Mouse (Mus musculus): Measurements from ENCODE around the gene Phf21a. TPM values are rescaled to one million over a fixed set of nuclear protein-coding genes. Genes with fewer than 3 reads are reported as not detected.

Gene Phf21a
- polyA plus RNA-seq, 1 experiment from 2014 or later, result 46.5 TPM

DNA sequence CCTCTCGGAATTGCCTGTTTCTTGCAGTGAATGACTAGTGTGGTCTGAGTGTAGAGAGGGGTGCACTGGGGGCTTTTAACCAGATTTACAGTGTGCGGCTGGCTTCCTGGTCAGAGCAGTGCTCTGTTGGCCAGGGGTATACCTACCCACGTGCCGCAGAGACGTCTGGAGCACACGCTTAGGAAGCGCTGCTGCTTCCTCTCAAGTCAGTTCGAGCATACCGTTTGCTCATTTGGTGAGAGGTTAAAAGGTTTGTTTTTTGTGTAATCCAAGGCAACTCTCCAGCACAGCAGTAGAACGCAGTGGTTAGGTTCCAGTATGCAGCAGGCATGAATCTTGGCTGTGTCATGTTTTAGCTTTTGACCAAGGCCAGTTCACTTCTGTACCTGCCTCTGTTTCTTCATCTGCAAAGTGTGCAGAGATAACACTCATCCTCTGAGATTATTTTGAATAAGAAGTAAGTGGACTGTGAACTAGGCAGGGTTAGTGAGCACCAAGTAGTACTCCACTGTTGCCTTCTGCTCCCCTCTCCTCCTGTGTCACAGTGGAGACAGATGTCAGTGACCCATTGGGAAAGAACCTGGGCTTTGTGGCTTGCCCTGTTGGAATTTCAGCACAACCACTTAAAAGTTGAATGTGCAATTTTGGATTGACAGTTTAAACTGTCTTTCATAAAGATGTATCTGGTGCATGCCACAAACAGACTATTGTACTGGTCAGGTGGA is 106.8 kb downstream of the Phf21a start:
- Histone ChIP-seq H3K4me2 (no peak overlapping the region), H3K9me3 (no peaks in the 10 kb centered on the region), H3K27ac (no peak overlapping the region), H3K9ac (no peak overlapping the region), H3K36me3 (no peaks in the 10 kb centered on the region), H3K4me3 (no peak overlapping the region), H3K4me1 (peaks cover 20% of the 10 kb centered on the region), H3K27me3 (no peaks in the 10 kb centered on the region)
- 71% methylated on average over 10 of the region's 10 CpGs for WGBS
- no peak for ATAC-seq (ENCODE audit: insufficient number of reproducible peaks, insufficient read depth, low FRiP score, low TSS enrichment, low read depth)

DNA sequence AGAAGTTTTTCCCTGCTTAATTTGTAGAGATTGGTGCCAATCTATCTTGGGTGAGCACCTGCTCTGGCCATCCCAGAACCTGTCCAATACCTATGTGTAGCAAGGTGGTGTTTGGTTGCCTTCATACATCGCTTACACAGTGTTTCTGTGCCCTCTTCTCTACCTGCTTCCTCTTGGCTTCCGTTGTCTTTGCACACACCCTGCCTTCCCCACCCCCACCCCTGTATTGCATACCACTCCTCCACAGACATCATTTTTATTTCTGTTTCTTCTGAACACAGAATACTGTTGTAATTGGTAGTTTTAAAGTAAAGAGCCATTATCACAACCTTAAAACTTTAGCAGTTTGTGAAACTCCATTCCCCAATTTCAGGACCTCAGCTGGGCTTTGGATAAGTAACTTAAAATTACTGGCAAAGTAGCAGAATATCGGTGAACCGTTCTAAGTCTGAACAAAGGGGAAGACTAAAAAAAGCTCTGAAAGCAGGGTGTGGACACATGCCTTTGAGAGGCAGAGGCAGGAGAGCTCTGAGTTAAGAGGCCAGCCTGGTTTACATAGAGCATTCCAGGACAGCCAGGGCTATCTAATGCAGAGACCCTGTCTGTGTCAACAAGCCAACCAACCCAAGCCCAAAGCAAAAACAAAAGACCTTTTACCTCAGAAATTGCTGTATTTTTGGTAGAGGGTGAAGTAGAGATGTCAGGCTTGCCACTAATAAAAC is 109.6 kb downstream of the Phf21a start:
- Histone ChIP-seq H3K4me1 (peaks cover 25% of the 10 kb centered on the region), H3K27me3 (no peaks in the 10 kb centered on the region), H3K4me2 (no peak overlapping the region), H3K27ac (no peak overlapping the region), H3K36me3 (no peaks in the 10 kb centered on the region), H3K9me3 (no peaks in the 10 kb centered on the region), H3K4me3 (no peak overlapping the region), H3K9ac (no peak overlapping the region)
- no peak for ATAC-seq (ENCODE audit: insufficient number of reproducible peaks, insufficient read depth, low FRiP score, low TSS enrichment, low read depth)
- WGBS, result 74% methylated on average over 4 of the region's 4 CpGs

DNA sequence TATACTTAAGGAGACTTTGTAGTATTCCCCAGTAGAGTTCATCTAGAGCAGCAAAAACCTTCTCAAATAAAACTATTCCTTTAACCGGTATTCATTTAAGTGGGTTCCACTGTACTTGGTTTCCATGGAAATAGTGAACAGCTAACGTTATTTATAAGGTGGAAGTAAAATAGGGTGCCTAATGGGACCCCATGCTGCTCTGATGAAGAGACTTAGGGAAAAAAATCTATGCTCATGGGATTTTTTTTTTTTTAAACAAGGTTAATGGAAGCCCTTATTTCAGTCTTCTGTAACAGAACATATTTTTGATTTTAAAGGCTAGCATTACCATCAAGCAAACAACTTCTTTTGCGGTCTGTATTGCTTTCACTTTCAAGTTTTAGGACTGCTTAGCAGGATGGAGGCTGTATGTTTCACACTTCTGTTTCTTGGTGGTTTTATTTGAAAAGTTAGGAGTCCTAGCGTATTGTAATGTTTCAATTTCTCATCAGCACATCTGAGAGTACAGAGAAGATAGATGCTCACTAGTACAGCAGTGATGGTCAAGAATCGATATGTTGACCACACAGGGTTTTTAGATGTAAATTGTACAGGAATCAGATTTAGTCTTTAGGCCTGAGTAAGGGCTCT is 112.2 kb downstream of the Phf21a start:
- H3K27ac ChIP-seq, result no peak overlapping the region
- H3K4me1 ChIP-seq, result peaks cover 17% of the 10 kb centered on the region
- no peaks in the 10 kb centered on the region for H3K27me3 ChIP-seq
- 79% methylated on average over 5 of the region's 5 CpGs for WGBS
- ATAC-seq (ENCODE audit: insufficient number of reproducible peaks, insufficient read depth, low FRiP score, low TSS enrichment, low read depth), result no peak
- H3K4me3 ChIP-seq, result no peak overlapping the region
- H3K9ac ChIP-seq, result no peak overlapping the region
- no peaks in the 10 kb centered on the region for H3K36me3 ChIP-seq
- no peak overlapping the region for H3K4me2 ChIP-seq
- H3K9me3 ChIP-seq, result no peaks in the 10 kb centered on the region

DNA sequence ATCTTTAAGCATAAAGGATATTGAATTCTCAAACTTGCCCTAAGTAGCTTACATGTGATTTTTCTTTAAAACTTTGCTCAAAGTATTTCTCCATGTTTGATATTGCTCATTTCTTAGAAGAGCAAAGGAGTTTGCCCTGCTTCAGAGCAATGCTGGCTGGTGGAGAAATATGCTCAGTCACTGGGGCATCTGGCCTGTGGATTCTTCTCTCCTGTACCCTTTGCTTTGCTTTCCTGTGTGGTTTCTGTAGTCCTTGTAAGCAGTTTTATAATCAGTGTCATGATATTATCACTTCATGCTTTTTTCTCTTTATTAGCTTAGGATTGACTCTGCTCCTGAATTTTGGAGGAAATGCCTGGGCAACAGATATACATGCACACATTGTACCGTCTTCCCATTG is 117.5 kb downstream of the Phf21a start:
- Histone ChIP-seq H3K4me3 (no peak overlapping the region), H3K9me3 (no peaks in the 10 kb centered on the region), H3K4me2 (no peak overlapping the region), H3K9ac (no peak overlapping the region), H3K27ac (no peak overlapping the region), H3K36me3 (peaks cover 13% of the 10 kb centered on the region), H3K4me1 (peaks cover 12% of the 10 kb centered on the region), H3K27me3 (no peaks in the 10 kb centered on the region)
- no peak for ATAC-seq (ENCODE audit: insufficient number of reproducible peaks, insufficient read depth, low FRiP score, low TSS enrichment, low read depth)
- WGBS, result 100% methylated on average over 1 of the region's 1 CpGs

DNA sequence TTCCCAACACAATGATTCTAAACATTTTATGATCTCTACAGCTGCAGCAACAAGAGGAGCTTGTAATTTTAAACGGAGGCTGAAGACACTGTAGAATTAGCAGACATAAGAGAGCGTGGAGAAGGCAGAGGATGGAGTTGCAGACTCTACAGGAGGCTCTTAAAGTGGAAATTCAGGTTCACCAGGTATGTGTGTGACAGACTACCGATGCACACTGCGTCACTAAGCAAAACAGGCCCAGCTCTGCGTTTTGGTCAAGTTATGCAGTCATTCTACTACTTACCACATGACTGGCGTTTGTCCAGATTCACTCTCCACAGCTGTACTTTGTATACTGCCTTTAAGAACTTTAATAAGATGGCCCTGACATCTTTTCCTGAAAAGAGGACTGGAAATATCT is 128.5 kb downstream of the Phf21a start:
- Histone ChIP-seq H3K4me2 (no peak overlapping the region), H3K9ac (no peak overlapping the region), H3K27me3 (no peaks in the 10 kb centered on the region), H3K27ac (no peak overlapping the region), H3K4me1 (no peaks in the 10 kb centered on the region), H3K9me3 (no peaks in the 10 kb centered on the region), H3K4me3 (no peak overlapping the region), H3K36me3 (peaks cover 40% of the 10 kb centered on the region)
- no peak for ATAC-seq (ENCODE audit: insufficient number of reproducible peaks, insufficient read depth, low FRiP score, low TSS enrichment, low read depth)
- WGBS, result 74% methylated on average over 6 of the region's 6 CpGs

DNA sequence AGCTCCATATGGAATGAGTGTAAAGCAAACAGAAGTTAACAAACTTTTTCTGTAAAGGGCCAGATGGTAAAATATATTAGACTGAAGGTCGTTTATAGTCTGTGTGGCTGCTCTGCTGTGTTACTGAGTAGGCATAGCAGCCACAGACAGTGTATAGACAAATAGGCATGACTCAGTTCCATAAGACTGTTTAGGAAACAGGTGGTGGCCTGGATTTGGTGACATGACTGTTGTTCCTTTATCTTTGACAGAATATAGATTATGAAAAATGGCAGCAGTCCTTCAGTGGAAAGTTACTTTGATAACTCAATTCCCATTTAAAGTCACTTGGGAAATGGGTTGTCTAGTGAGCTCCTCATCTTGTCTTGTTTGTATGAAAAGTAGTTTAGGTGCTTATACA is 132.7 kb downstream of the Phf21a start:
- WGBS, result 82% methylated on average over 1 of the region's 1 CpGs

DNA sequence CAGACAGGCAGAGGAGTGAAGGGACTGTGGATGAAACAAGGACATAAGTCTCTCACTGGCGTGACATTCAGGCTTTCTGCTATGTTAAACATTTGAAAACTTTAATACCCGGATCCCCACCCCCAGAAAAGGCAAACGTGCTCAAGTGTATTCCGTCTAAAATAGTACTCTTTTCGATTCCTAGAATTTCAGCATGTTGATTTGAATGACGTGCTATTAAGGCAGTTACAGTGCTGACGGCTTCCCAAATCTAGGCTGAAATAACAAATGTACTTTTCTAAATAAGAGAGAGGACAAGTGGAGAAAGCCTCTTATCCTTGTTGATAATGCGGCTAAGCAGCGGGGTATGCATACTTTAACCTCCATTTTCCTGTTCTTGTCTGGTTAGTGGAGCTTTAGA is 137.1 kb downstream of the Phf21a start:
- peaks cover 56% of the 10 kb centered on the region for H3K36me3 ChIP-seq

More for the DNA sequence above, 132.7 kb downstream of the Phf21a start:
- Histone ChIP-seq H3K9me3 (no peaks in the 10 kb centered on the region), H3K27me3 (no peaks in the 10 kb centered on the region), H3K4me3 (no peak overlapping the region), H3K27ac (no peak overlapping the region), H3K36me3 (peaks cover 43% of the 10 kb centered on the region), H3K4me1 (no peaks in the 10 kb centered on the region), H3K9ac (no peak overlapping the region), H3K4me2 (no peak overlapping the region)
- ATAC-seq (ENCODE audit: insufficient number of reproducible peaks, insufficient read depth, low FRiP score, low TSS enrichment, low read depth), result no peak

DNA sequence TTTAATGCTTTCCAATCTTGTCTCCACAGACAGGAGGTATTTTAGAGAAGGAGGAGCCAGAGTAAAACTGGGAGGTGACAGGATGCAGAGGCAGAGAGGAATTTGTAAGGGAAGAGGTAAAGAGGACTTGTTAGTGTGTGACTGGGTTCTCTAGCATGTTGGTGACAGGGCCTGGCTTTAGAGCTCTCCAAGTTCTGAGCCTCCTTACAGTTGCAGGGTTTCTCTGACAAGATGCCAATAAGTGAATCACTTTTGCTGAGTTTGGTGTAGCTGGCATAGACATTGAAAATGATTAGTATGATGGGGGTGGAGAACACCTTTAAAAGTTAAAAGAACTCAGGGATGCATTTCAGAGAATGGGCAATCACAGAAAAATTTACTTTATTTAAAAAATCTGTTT is 138.8 kb downstream of the Phf21a start:
- Histone ChIP-seq H3K27me3 (no peaks in the 10 kb centered on the region), H3K36me3 (peaks cover 59% of the 10 kb centered on the region), H3K9ac (no peak overlapping the region), H3K27ac (no peak overlapping the region), H3K9me3 (no peaks in the 10 kb centered on the region), H3K4me2 (no peak overlapping the region), H3K4me3 (no peak overlapping the region), H3K4me1 (no peaks in the 10 kb centered on the region)
- no peak for ATAC-seq (ENCODE audit: insufficient number of reproducible peaks, insufficient read depth, low FRiP score, low TSS enrichment, low read depth)

More for the DNA sequence above, 137.1 kb downstream of the Phf21a start:
- Histone ChIP-seq H3K9ac (no peak overlapping the region), H3K4me1 (no peaks in the 10 kb centered on the region), H3K27me3 (no peaks in the 10 kb centered on the region), H3K9me3 (no peaks in the 10 kb centered on the region), H3K4me2 (no peak overlapping the region), H3K4me3 (no peak overlapping the region), H3K27ac (no peak overlapping the region)
- WGBS, result 88% methylated on average over 9 of the region's 9 CpGs
- no peak for ATAC-seq (ENCODE audit: insufficient number of reproducible peaks, insufficient read depth, low FRiP score, low TSS enrichment, low read depth)

DNA sequence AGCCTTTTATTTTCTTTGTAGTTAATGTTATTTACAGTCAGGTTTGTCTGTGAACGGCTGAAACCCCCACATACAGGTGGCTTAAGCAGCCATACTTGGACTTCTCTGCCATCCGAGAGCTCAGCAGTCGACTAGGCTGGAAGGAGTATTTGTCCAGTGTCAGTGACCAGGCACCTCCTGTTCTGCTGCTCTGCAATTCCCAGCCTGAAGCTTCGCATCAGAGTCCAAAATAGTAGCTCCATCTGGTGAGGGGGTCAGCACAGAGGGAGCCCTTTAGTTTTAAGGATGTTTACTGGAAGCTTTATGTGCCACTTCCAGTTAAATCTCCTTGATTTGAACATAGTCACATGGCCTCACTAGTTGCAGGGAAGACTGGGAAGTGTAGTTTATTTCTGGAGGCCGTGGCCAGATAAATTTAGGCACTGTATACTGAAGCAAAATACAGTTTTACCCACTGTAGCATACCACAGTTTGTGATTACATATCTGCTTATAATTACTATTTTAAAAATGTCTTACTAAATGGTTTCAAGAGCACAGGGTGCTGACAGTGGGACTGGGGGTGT is 141.9 kb downstream of the Phf21a start:
- Histone ChIP-seq H3K36me3 (peaks cover 66% of the 10 kb centered on the region), H3K27me3 (no peaks in the 10 kb centered on the region)

DNA sequence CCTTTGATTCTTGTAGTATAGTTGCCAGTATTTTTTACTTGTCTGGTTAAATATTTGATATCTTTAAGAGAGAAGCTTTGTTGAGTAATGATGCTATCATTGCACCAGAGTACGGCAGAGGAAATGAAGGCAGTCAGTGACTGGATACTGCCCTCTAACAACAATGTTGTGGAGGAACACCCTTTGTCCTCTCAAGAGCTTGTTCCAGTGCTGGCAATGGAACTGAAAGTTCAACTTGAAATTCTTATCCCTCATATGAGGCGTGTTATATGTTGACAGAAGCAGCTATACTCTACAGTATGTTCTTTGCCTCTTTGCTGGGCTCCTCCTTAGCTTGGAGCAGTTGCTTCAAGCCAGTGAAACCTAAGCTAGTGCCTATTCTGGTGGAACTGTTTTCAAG is 147.4 kb downstream of the Phf21a start:
- WGBS, result 89% methylated on average over 2 of the region's 2 CpGs

More for the DNA sequence above, 141.9 kb downstream of the Phf21a start:
- no peaks in the 10 kb centered on the region for H3K9me3 ChIP-seq
- no peaks in the 10 kb centered on the region for H3K4me1 ChIP-seq
- WGBS, result 88% methylated on average over 5 of the region's 5 CpGs
- H3K4me3 ChIP-seq, result no peak overlapping the region
- no peak for ATAC-seq (ENCODE audit: insufficient number of reproducible peaks, insufficient read depth, low FRiP score, low TSS enrichment, low read depth)
- no peak overlapping the region for H3K4me2 ChIP-seq
- no peak overlapping the region for H3K9ac ChIP-seq
- no peak overlapping the region for H3K27ac ChIP-seq

DNA sequence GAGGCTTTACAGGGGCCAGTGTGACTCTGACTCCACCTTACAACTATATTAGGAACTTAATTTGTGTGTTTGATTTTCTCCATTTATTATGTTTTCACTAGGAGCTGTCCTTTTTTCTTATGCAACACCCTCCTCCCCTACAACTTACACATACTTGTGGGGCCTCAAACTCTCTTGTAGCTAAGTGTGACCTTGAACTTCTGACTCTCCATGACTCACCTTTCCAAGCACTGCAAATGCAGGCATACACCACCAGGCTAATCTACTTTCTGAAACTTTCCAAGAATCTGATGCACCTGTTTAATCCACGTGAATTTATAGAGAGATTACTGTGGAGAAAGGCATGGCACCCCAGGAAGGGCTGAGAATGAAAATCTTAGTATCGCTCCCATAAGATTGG is 147.9 kb downstream of the Phf21a start:
- no peak overlapping the region for H3K4me3 ChIP-seq
- peaks cover 42% of the 10 kb centered on the region for H3K36me3 ChIP-seq
- H3K4me1 ChIP-seq, result no peaks in the 10 kb centered on the region
- no peaks in the 10 kb centered on the region for H3K9me3 ChIP-seq
- H3K27ac ChIP-seq, result no peak overlapping the region
- no peak for ATAC-seq (ENCODE audit: insufficient number of reproducible peaks, insufficient read depth, low FRiP score, low TSS enrichment, low read depth)
- no peak overlapping the region for H3K4me2 ChIP-seq
- no peak overlapping the region for H3K9ac ChIP-seq
- WGBS, result 96% methylated on average over 2 of the region's 2 CpGs
- H3K27me3 ChIP-seq, result no peaks in the 10 kb centered on the region

More for the DNA sequence above, 147.4 kb downstream of the Phf21a start:
- Histone ChIP-seq H3K36me3 (peaks cover 46% of the 10 kb centered on the region), H3K9ac (no peak overlapping the region), H3K9me3 (no peaks in the 10 kb centered on the region), H3K4me1 (no peaks in the 10 kb centered on the region), H3K4me3 (no peak overlapping the region), H3K4me2 (no peak overlapping the region), H3K27ac (no peak overlapping the region), H3K27me3 (no peaks in the 10 kb centered on the region)
- ATAC-seq (ENCODE audit: insufficient number of reproducible peaks, insufficient read depth, low FRiP score, low TSS enrichment, low read depth), result no peak
